Mouse (Mus musculus) midbrain, postnatal 0 days (tissue): Measurements from ENCODE around the gene Mad2l2. TPM values are rescaled to one million over a fixed set of nuclear protein-coding genes. Genes with fewer than 3 reads are reported as not detected.
A peak's percentile ranks its signal among the peaks of the same experiment; 100 is the strongest.
"Not testable (repeated sequence)": the region's sequence is repeated elsewhere in the genome, so short reads cannot be mapped to it uniquely, and the experiment has no call there.

Experiments used
- ATAC-seq: fragments of 200-750 bp; cut with Nextera tagmentation; 2 replicates; pipeline ENCODE4 v1.8.0; 2017; ENCODE audit warnings: moderate number of reproducible peaks, mild to moderate bottlenecking, moderate TSS enrichment, moderate library complexity; ENCODE audit not compliant: low FRiP score
- DNase-seq: peaks from one replicate; pipeline ENCODE4 v3.0.0-alpha.2; 2015; ENCODE audit warnings: low spot score
- H3K27ac ChIP-seq: fragments of 300-500 bp; sonication (generic); 2 replicates; pipeline ENCODE4 v1.5.1; 2014; ENCODE audit warnings: low read depth, mild to moderate bottlenecking, low read length, mixed read lengths
- H3K27me3 ChIP-seq: fragments of 300-500 bp; sonication (generic); 2 replicates; pipeline ENCODE4 v1.6.1; 2014; ENCODE audit warnings: low read length, control low read depth, mixed read lengths; ENCODE audit not compliant: insufficient read depth
- H3K36me3 ChIP-seq: fragments of 300-500 bp; sonication (generic); 2 replicates; pipeline ENCODE4 v1.6.1; 2014; ENCODE audit warnings: low read length, control low read depth, mixed read lengths; ENCODE audit not compliant: insufficient read depth
- H3K4me1 ChIP-seq: fragments of 300-500 bp; sonication (generic); 2 replicates; pipeline ENCODE4 v1.6.1; 2014; ENCODE audit warnings: mild to moderate bottlenecking, control low read depth, antibody characterized with exemption, low read length, mixed read lengths; ENCODE audit not compliant: insufficient read depth
- H3K4me2 ChIP-seq: fragments of 300-500 bp; sonication (generic); 2 replicates; pipeline ENCODE4 v1.6.1; 2014; ENCODE audit warnings: low read depth, mild to moderate bottlenecking, low read length, mixed read lengths; ENCODE audit not compliant: poor library complexity, severe bottlenecking
- H3K4me3 ChIP-seq: fragments of 300-500 bp; sonication (generic); 2 replicates; pipeline ENCODE4 v1.5.1; 2014; ENCODE audit warnings: low read depth, mild to moderate bottlenecking, low read length, moderate library complexity
- H3K9ac ChIP-seq: fragments of 300-500 bp; sonication (generic); replicated peaks from 2 replicates; pipeline ENCODE4 v1.6.1; 2014; ENCODE audit warnings: mild to moderate bottlenecking, low read length, moderate library complexity, mixed read lengths; ENCODE audit not compliant: poor library complexity, severe bottlenecking
- H3K9me3 ChIP-seq: fragments of 300-500 bp; sonication (generic); 2 replicates; pipeline ENCODE4 v1.6.1; 2016; ENCODE audit warnings: low read length, control low read depth
- CTCF ChIP-seq: IDR thresholded peaks from 2 replicates; pipeline ENCODE4 v1.5.1; 2016; ENCODE audit warnings: antibody characterized with exemption, mild to moderate bottlenecking
- WGBS: fragments of 180-500 bp; shearing (Covaris S2); extraction: QIAGEN DNeasy Blood & Tissue Kit; methylation state at CpG from one replicate; pipeline ENCODE4 v1.1.7; 2014; 5-methylcytosine and 5-hydroxymethylcytosine counted together
- polyA plus RNA-seq: library from polyadenylated mRNA; unstranded; fragments of >200 nt; fragmentation: Nextera tagmentation; extraction: Ambion mirVana; gene quantifications from 2 replicates; pipeline ENCODE4 v1.2.1, GENCODE M21; 2015
- total RNA-seq: library from RNA; depleted of rRNA; stranded (reverse); fragments of >200 nt; gene quantifications from 2 replicates; pipeline ENCODE4 v1.2.3, GENCODE M21; 2014

Mad2l2 gene
- total and polyA plus RNA-seq, 2 experiments from 2014 or later = 51.7 to 89.1 TPM

DNA sequence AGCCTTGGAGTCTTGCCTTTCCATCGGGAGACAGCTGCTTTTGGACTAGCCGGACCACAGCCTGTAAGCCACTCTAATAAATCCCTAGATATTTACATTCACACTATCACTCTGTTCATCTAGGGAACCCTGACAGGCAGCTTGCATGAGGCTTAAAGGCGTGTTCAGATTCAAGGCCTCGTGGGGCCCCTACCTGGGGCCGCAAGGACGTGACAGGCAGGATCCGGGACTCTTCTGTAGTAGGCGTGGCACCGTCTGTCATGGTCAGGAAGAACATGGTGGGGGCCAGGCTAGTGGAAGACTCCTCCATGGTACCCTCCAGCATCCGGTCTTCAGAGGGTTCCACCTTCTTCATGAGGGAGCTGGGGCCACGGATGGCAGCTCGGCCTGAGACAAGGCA lies 17.7 kb upstream of the Mad2l2 start:
- Histone ChIP-seq H3K4me2 (no peak overlapping the region), H3K4me1 (peaks cover 4% of the 10 kb centered on the region; the same call in 1 of the 2 replicates), H3K9me3 (no peaks in the 10 kb centered on the region), H3K36me3 (peaks cover 15% of the 10 kb centered on the region; the same call in 1 of the 2 replicates), H3K27ac (no peak overlapping the region), H3K27me3 (no peaks in the 10 kb centered on the region), H3K9ac (no peak overlapping the region), H3K4me3 (no peak overlapping the region)
- TF ChIP-seq CTCF = no peak
- 91% methylated on average over 12 of the region's 12 CpGs for WGBS
- DNase-seq = no peak
- no peak for ATAC-seq

DNA sequence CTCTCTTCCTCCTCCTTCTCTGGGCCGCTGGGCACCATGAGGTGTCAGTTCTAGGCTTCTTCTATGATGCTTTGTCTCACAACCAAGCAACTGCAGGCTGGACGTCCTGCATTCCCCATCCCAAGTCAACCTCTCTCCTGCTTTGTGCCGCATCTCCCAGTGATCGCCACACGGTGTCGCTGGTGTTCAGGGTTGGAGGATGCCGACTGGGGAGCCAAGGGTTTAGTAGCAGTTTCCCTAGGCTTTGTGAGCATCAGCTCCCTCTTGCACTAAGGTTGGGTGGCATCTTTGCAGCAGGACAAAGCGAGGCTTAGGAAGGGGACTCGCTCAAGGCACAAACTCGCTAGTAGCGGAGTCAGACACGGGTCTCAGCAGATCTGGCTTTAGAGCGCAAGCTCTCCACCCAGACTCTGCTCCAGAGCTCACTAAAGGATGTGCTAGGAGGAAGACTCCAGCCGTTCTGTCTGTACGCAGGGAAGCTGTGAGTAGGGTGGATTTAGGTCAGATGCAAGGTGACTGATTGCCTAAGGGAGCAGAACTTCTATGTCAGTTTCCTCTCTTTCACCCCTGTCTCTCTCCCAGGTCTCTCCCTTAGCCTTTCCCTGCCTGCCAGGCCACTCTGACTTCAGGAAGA lies 15.3 kb upstream of the Mad2l2 start:
- Histone ChIP-seq H3K4me1 (peaks cover 4% of the 10 kb centered on the region; the same call in 1 of the 2 replicates), H3K9me3 (no peaks in the 10 kb centered on the region), H3K27ac (peak overlapping the region; percentile 38; the same call in 1 of the 2 replicates), H3K4me2 (peak overlapping the region; percentile 32), H3K4me3 (no peak overlapping the region), H3K27me3 (no peaks in the 10 kb centered on the region), H3K9ac (peak overlapping the region; percentile 24; the same call in 1 of the 2 replicates), H3K36me3 (peaks cover 6% of the 10 kb centered on the region; the same call in 1 of the 2 replicates)
- DNase-seq (peak; percentile 89), ATAC-seq (peak; percentile 75)
- 4% methylated on average over 15 of the region's 15 CpGs for WGBS
- peak; percentile 100 for TF ChIP-seq CTCF

DNA sequence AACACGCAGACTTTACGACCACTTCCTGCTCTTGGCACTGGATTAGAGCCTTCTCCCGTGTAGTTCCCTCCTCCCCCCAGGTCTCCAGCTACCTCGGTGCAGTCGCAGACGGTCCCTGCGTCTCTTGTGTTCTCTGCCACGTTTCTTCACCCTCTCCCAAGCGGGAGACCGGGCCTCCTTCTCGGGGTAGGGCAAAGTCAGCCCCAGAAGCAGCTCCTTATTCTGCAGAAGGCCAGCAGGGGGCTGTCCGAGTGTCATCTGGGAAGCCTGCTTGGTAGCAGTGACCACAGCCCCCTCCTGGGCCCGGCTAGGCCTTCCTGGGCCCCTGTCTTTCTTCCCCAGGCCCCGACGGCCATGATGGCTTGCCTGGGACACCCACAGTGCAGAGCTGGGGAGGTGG lies 14.7 kb upstream of the Mad2l2 start:
- no peak overlapping the region for H3K4me3 ChIP-seq
- ATAC-seq (no peak; the same call in 1 of the 2 replicates), DNase-seq (no peak)
- TF ChIP-seq CTCF = peak; percentile 55
- peak overlapping the region; percentile 38; the same call in 1 of the 2 replicates for H3K27ac ChIP-seq
- peak overlapping the region; percentile 32; the same call in 1 of the 2 replicates for H3K4me2 ChIP-seq
- no peak overlapping the region; the same call in 1 of the 2 replicates for H3K9ac ChIP-seq
- peaks cover 4% of the 10 kb centered on the region; the same call in 1 of the 2 replicates for H3K4me1 ChIP-seq
- no peaks in the 10 kb centered on the region for H3K9me3 ChIP-seq
- peaks cover 6% of the 10 kb centered on the region; the same call in 1 of the 2 replicates for H3K36me3 ChIP-seq
- H3K27me3 ChIP-seq = no peaks in the 10 kb centered on the region
- WGBS = 5% methylated on average over 15 of the region's 15 CpGs

DNA sequence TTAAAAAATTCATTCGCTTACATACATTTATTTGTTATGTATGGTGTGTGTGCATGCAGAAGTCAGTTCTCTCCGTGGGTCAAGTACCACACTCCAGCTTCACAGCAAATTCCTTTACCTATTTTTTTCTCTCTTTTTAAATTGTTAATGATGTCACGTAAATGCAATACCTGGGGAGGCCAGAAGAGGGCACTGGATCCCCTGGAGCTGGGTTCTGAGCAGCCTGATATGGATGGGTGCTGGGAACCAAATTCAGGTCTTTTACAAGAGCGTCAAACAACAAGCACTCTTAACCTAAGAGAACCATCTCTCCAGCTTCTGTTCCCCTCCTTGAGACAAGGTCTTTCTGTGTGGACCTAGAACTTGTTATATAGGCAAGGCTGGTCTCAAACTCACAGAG lies 13.5 kb upstream of the Mad2l2 start:
- 81% methylated on average over 4 of the region's 4 CpGs for WGBS
- no peak for ATAC-seq
- Histone ChIP-seq H3K4me3 (no peak overlapping the region), H3K4me2 (no peak overlapping the region), H3K36me3 (peaks cover 6% of the 10 kb centered on the region; the same call in 1 of the 2 replicates), H3K4me1 (peaks cover 4% of the 10 kb centered on the region; the same call in 1 of the 2 replicates), H3K9me3 (no peaks in the 10 kb centered on the region), H3K27me3 (no peaks in the 10 kb centered on the region), H3K9ac (no peak overlapping the region), H3K27ac (no peak overlapping the region)
- DNase-seq = no peak
- TF ChIP-seq CTCF = peak; percentile 62

DNA sequence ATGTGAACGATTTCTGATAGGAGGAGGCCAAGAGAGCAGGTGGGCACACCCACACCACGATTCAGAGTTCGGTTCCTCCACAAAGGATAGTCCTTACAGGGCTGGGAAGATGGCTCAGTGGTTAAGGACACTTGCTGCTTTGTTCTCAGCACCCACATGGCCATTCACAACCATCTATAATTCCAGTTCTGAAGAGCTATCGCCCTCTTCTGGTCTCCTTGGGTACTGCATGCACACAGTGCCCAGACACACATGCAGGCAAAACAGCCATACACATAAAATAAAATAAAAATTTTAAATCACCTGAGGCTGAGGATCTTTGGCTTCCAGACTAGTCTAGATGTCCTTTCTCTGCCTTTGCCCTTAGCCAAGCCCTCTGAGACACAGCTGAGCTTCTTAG lies 12.8 kb upstream of the Mad2l2 start:
- Histone ChIP-seq H3K4me1 (peaks cover 4% of the 10 kb centered on the region; the same call in 1 of the 2 replicates), H3K4me3 (no peak overlapping the region), H3K9ac (no peak overlapping the region), H3K4me2 (no peak overlapping the region), H3K36me3 (peaks cover 2% of the 10 kb centered on the region; the same call in 1 of the 2 replicates), H3K9me3 (no peaks in the 10 kb centered on the region), H3K27ac (no peak overlapping the region), H3K27me3 (no peaks in the 10 kb centered on the region)
- WGBS = 76% methylated on average over 4 of the region's 4 CpGs
- ATAC-seq = no peak
- DNase-seq = no peak
- TF ChIP-seq CTCF = peak; percentile 62

DNA sequence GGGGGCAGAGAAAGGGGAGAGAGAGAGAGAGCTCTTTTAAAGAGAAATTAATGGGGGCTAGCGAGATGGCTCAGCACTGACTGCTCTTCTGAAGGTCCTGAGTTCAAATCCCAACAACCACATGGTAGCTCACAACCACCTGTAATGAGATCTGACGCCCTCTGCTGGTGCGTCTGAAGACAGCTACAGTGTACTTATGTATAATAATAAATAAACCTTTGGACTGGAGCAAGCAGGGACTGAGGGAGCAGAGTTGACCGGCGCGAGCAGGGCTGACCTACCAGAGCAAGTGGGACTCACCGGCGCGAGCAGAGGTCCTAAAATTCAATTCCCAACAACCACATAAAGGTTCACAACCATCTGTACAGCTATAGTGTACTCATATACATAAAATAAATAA lies 10.6 kb upstream of the Mad2l2 start:
- H3K9ac ChIP-seq, DNase-seq, H3K36me3 ChIP-seq, H3K9me3 ChIP-seq, H3K4me1 ChIP-seq, H3K4me3 ChIP-seq, H3K27me3 ChIP-seq, H3K4me2 ChIP-seq, ATAC-seq, H3K27ac ChIP-seq: not testable (repeated sequence)
- TF ChIP-seq CTCF = peak; percentile 28
- WGBS = 89% methylated on average over 9 of the region's 9 CpGs
